Mouse (Mus musculus): ENCODE results near the gene Dock6. TPM values are rescaled to one million over a fixed set of nuclear protein-coding genes. Genes with fewer than 3 reads are reported as not detected.
"Not testable (repeated sequence)": the region's sequence is repeated elsewhere in the genome, so short reads cannot be mapped to it uniquely, and the experiment has no call there.

Dock6 gene
- polyA plus RNA-seq, 1 experiment, result 102 TPM

DNA sequence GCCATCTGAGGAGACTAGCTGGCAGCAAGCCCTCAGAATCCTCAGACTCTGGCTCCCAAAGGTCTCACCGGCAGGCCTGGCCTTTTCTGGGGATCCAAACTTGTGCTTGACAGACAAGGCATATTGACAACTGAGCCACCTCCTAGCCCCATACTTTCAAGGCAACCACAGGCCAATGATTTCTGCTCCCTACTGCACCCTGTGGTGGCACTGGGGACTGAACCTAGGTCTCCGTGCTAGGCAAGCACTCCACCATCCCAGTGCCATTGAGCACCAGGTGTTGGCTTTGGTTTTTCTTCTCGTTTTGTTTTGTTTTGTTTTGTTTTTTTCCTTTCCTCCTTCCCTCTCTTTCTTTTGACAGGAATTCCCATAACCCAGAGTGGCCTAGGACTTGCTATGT is 43.9 kb downstream of the Dock6 start:
- DNase-seq (ENCODE audit: low spot score), result no peak

DNA sequence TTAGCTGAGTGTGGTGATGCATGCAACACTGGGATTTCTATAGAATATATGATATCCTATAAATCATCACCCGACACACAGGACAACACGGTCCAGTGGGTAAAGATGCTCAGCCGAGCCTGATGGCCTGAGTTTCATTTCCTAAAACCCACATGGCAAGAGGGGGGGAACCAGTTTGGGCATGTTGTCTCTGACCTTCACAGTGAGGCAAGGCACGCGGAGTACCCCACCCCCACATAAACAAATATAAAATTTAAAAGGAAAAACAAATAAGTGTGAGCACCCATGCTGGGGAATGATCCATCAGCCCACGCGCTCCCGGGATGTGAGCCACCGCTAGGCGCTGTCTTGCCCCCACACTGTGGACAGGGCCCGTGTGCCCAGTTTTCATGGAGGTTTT is 45.5 kb downstream of the Dock6 start:
- no peak for DNase-seq (ENCODE audit: low spot score)

DNA sequence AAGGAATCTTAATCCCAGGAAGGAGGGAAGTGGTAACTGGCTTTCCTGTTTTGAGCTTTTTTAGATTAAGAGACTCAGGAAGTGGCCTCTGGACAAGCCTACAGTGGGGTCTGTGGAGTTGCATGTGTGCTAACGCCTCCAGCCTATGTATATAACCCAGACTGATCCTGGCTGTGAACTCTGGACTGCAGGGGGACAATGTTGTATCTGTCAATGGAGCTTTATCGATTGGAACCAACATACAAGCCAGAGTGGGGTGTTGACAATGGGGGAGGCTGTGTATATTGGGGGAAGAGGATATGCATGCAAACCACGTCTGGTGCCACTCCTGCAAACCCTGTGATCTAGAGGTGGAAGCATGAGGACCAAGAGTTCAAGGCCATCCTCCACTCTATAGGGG is 46.1 kb downstream of the Dock6 start:
- no peak for DNase-seq (ENCODE audit: low spot score)

DNA sequence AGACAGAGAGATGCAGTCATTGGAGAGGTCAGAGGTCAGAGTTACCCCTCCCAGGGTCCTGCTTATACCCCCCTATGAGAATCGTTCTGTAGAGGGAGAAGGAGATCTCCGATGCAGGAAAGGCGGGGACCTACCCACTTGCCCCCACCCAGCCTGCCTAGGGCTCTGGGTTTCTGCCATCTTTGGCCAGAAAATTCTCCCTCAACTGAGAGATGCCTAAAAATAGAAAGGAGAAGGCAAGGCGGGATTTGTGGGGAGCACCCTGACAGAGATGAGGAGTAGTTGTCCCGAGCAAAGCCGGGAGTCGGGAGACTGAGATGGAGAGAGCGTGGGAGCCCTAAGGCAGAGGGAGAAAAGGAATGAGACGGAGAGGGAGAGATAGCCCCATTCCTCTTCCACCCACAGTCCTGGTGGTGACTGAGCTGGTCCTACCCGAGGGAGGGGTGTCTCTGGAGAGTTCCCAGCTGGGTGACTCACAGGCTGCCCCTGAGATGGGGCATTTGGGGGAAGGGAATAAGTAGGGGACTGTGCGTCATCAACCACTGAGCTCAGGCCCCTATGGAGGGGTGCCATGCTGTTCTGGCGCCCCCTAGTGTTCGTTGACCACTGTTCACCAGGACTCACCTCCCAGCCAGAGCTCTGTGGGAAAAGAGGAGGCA is 48.3 kb downstream of the Dock6 start:
- peak; percentile 76 for DNase-seq (ENCODE audit: low spot score)

DNA sequence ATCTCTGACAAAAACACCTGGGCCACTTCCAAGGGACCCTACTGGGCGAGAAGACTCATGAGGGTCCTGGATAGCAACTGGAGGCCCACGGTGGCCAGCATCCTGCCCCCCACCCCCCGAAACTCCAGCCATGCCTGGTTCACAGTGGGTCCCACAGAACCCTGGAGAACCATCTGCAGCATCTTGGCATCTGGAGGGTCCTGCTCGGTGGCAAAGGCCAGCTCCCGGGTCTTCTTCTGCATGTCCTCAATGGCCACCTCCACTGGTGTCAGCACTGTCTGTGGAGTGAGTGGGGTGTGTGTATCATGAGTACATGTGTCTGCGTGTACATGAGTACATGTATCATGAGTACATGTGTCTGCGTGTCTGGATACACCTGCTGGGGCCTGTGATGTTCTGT is 50.8 kb downstream of the Dock6 start:
- no peak for DNase-seq (ENCODE audit: low spot score)

DNA sequence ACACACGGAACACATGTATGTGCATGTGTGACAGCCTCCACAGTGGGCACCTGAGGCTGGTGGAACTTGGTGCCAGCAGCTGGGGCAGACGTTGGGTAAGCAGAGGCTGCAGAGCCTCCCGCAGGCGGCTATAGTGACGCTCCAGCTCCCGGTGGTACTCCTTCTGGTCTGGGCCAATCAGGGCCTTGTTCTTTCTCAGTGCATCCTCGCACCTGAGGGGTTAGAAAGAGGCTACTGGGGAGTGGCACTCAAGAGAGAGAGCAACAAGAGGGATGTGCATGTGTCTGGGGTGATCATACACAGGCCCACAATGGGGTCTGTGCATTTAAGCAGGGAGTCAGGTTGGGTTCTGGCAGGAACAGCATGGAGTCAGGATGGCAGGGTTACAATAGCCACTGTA is 51.3 kb downstream of the Dock6 start:
- no peak for DNase-seq (ENCODE audit: low spot score)

DNA sequence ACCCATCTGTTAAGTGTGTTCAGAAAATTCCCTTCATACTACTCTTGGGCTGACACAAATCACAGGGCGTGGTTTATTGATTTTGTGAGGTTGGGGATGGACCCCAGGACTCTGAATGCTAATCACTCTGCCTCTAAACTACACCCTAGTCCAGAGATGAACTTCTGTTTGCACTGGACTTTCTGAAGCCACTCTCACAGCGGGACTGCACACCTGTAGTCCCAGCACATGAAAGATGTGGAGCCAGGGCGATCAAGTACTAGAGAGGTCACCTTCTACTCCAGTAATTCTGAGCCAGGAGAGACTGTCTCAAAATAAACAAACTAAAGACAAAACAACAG is 53.5 kb downstream of the Dock6 start:
- DNase-seq (ENCODE audit: low spot score), result no peak

DNA sequence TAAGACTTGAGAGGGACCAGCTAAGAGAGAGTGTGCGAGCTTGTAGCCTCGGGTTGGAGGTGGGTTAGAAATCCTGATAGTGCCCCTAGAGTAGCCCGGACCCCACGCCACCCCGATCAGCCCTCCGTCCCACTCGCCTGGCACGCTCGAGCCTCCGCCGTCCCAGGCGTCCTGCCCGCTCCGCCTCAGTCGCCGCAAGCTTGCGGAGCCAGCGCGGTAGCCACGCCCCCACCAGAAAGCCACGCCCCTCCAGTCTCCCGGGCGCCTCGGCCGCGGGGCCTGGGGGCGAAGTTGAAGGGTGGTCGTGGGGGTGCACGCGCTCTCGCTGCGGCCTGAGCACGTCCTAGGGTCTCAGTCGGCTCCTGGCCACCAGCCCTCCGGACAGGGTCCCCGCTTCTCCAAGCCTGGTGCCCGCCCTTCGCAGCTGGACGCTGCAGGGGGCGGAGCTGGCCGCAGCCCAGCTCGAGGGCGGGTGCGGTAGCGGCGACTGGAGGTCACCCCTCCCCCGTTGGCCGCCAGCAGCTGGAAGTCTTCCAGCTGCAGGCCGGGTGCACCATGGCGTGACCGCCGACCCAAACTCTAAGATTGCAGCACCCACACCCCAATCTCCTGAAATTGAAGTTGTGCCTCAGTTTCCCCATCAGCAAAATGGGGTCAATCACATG is 54.0 kb downstream of the Dock6 start, which contains the start of gene Kank2:
Gene Kank2 (minus strand): TSS at position 400 of the 665 bp plus-strand sequence.
- peak; percentile 94 for DNase-seq (ENCODE audit: low spot score)

DNA sequence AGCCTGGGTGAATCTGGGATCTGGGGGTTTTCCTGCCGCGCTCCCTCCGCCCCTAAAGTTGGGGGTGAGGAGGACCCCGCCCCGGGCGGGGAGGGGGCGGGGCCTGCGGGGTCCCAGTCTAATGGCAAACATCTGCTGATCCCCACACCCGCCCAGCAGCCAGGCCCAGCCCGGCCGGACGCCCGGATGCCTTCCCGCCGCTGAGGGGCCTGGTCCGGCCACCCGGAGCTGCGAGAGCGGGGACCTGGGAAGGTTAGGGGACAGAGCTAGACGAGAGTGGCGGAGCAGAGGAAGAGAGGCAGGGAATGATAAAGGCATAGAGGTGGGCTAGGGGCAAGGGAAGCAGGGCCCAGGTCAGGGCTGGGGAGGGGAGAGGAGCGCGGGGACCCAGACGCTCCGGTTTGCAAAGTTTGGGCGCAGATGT is 54.5 kb downstream of the Dock6 start:
- DNase-seq (ENCODE audit: low spot score), result peak; percentile 68

DNA sequence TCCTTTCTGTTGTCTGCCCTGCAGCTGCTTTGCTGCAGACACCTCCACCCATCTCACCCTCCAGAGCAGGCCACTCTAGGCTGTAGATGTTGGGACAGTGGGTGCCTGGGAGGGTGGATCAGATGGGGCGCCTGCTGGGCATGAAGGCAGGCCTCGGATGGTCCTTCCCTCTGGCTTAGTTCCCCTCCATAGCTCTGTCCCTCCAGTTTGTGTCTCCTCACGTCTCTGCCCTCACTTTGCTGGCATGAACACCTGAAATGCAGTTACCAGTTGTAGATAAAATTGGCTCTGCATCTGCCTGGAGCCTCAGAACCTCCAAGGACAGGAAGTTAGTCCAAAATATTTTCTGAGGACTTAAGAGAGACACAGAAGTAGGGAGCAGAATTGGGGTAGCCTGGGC is 55.5 kb downstream of the Dock6 start:
- DNase-seq (ENCODE audit: low spot score), result no peak

DNA sequence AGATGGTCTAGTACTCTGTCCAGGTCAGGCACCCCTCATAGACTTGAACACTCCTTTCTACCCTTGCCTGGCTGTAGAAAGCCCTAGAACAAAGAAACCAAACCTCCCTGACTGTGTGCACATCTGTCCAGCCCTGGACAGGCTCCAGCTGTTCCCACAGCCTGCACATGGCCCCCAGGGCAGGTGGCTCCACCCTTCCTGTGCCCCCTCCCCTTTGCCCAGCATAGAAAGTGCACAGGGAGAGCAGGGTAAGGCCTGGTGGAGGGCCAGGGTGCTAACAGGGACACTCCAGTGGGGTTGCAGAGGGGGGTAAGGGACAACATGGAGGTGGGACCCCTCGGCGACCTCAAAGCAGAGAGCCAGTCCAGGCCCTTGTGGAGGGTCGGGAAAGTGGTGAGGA is 56.2 kb downstream of the Dock6 start:
- DNase-seq (ENCODE audit: low spot score), result no peak

DNA sequence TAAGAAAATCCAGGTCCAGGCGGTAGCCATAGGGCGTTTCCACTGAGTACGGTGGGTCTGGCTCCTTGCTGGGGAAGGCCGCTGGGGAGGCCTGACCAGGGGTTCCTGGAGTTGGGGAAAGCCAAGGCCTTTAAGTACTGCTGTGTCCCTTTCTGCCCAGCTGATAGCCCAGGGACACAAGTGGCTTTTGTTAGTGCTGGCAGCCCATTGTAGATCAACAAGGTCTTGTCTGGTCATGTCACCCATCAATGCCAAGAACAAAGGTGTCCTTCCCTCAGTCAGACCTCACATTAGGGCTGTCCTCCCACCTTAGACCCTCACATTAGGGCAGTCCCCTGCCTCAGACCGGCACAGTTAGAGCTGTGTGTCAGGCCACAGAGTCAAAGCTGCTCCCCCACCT is 56.9 kb downstream of the Dock6 start:
- no peak for DNase-seq (ENCODE audit: low spot score)

DNA sequence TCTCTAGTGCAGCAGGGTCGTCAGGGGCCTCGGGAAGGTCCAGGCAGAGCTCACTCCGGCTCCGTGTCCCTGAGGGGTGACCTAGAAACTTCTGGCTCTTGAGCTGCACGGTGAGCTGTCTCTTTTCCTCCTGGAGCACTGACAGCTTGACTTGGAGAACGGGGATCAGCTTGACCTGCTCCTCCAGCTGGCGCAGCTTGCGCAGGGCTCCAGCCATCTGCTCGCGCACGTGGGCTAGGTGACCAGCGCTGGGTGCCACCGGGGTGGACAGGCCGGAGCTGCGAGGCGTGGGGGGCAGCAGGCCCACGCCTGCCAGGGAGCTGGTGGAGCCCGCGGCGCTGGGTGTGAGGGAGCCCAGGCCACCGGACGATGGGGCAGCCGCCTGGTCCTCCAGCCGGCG is 57.5 kb downstream of the Dock6 start:
- peak; percentile 20 for DNase-seq (ENCODE audit: low spot score)

DNA sequence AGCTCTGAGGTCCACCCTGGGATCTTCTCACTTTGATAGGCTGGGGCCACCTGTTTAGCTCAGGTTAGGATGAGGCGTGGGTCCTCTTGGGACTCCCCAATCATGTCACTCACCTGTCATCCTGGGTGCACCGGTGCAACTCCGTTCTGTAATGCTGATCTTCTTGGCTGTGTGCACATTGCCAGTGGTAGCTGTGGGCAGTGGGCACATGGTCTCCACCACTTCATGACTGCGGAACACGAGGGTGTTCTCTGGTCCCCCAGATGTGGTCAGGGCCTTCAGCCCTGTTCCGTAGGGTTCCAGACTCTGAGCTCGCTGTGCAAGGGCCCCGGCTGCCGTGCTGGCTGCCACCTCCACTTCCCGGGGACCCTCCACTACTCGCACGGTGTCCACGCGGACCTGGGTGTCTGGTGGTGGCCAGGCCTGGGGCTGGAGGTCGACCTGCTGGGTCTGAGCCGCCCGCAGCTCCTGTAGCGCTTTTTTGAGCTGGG is 58.0 kb downstream of the Dock6 start:
- DNase-seq (ENCODE audit: low spot score), result peak; percentile 22

DNA sequence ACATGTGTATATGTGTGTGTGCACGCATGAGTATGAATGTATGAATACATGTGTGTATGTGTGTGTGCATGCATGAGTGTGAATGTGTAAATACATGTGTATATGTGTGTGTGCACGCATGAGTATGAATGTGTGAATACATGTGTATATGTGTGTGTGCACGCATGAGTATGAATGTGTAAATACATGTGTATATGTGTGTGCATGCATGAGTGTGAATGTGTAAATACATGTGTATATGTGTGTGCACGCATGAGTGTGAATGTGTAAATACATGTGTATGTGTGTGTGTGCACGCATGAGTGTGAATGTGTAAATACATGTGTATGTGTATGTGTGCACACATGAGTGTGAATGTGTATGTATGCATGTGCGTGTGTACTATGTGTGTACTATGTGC is 58.9 kb downstream of the Dock6 start:
- not testable (repeated sequence) for DNase-seq (ENCODE audit: low spot score)

DNA sequence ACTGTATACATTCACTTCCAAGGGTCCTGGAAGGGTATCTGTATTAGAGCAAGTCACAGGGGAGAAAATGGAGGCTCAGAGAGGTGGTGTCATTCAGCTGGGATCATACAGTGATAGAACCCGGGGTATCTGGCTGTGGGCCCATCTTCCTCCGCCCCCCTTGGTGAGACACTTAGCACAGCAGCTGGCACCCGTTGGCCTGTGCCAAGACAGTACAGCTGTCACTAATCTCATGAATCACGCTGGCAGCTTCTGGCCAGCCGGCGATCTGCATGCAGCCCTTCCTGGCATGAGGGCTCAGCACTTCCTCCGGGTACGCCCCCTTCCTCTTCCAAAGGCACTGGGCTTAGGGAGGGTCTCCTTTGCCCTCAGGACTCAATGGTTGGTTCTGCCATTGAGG is 59.8 kb downstream of the Dock6 start:
- peak; percentile 24 for DNase-seq (ENCODE audit: low spot score)

DNA sequence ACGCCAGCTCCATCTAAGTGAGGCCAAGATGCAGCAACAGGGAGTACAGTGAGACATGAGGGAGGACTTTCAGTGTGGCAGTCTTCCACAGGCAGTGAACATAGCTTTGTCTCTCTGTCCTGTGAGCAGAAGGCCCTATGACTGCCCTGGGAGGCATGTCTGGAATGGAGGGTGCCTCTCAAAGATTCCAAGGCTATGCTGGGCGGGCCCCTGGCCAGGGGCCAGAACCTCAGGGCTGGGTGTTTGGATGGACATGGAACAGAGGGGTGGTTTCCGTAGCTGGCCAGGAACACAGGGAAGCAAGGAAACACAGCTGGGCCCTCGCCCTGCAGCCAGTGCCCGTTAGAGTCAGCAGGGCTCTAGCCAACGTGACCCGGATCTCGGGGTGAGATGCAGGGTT is 60.6 kb downstream of the Dock6 start:
- peak; percentile 37 for DNase-seq (ENCODE audit: low spot score)

DNA sequence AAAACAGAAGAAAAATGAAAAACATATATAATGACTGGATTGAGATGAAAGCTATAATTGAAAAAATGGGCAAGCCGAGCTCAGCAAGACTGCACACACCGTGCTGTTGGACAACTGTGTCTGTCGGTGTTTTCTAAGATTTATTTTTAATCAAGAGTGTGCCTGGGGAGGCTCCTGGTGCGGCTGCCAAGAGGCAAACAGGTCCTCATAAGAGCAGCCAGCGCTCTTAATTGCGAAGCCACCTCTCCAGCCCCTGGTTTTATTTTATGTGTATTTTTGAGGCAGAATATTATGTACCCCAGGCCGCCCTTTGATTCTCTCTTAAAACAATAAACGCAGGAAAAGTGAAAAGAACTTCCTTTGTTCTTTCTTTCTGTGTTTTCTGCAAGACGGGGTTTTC is 64.2 kb downstream of the Dock6 start:
- DNase-seq (ENCODE audit: low spot score), result no peak

DNA sequence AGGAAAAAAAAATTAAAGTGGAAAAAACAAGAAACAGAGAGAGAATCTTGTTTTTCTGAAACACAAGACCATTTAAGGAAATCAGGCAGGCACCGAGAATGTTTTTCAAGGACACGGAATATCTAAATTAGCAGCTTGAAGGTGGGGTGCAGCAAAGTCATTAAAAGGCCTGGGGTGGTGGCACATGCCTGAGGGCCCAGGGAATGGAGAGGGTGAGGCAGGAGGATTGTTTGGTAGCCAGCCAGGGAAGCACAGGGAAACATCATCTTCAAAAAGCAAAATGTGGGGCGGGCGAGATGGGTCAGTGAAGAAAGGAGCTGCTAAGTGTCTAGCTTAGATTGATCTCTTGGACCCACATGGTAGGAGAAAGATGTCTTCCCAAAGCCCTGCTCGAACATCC is 64.8 kb downstream of the Dock6 start:
- no peak for DNase-seq (ENCODE audit: low spot score)

DNA sequence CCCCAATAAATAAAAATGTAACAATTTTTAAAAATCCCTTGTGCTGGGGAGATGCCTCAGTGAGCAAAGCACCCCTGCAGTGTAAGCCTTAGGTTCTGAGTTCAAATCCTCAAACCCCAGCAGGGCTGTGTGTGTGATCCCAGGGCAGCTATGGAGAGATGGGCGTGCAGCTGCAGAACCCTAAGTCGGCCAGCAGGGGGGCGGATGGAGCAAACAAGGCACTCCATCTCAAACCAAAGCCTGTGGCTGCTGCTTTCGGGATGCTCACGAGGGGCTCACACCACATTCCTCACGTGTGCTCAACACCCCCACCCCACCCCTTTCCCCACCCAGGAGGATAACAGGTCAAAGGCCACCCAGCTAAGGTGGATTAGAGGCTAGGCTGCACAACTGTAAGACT is 65.5 kb downstream of the Dock6 start:
- DNase-seq (ENCODE audit: low spot score), result peak; percentile 45

DNA sequence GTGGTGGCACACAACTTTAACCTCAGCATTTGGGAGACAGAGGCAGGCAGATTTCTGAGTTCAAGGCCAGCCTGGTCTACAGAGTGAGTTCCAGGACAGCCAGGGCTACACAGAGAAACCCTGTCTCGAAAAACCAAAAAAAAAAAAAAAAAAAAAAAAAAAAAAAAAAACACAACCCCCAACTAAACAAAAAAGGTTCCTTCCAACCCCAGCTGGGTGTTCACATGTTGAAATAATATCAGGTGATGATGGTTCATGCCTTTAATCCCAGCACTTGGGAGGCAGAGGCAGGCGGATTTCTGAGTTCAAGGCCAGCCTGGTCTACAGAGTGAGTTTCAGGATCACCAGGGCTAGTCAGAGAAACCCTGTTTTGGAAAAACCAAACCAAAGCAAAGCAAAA is 66.1 kb downstream of the Dock6 start:
- not testable (repeated sequence) for DNase-seq (ENCODE audit: low spot score)

DNA sequence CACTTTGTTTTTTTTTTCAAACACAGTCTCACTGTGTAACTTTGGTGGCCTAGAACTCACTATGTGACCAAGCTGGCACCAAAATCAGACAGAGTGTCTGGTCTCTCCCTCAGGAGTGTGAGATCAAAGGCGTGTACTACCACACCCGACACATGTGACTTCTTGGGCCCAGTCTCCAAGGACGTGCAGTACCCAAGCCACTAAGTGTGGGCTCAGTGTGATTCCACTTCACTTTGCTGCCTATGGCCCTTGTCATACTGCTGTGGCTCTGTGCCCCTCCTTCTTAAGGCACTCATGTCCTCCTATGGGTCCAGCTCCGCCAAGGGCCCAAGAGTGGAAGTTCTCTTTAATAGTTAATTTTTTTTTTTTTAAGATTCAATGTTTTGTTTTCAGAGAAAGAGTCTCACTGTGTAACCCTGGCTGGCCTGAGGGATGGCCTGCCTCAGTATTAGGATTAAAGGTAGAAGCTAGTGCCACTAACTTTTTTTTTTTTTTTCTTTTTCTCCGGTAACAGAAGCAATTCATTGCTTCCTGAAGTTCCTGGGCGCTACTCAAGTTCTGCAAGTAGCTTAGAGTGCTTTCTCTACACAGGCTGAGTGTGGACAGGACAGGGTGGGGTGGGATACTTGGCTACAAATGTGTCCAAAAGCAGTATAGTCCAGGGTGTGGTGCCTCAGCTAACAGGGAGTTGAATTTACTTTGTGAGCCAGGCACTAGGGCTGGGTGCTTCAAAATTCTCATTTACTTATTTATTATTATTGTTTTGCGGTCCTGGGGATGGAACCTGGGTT is 67.7 kb downstream of the Dock6 start:
- no peak for DNase-seq (ENCODE audit: low spot score)
